Mouse (Mus musculus): ENCODE measurements at regions not wholly inside any gene's neighbourhood (a gene's known extent, or its start where the extent isn't known, plus 50 kb on each side); places are given as distances from the start of the nearest gene placed in this dataset.

DNA sequence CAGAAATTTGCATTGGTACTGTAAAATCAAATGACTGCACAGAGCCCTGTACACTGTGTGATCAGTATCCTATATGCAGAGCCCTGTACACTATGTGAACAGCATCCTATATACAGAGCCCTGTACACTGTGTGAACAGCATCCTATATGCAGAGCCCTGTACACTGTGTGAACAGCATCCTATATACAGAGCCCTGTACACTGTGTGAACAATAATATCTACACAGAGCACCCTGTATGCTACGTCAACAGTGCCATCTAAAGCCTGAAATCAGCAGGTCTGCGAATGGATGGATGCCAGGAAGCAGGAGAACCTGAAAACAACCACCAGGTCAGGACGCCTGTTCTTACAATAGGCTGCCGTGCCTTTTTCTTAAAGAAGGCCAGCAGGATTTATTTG lies 211.7 kb upstream of the Gpc5 start:
- 73% methylated on average over 4 of the region's 4 CpGs for WGBS

DNA sequence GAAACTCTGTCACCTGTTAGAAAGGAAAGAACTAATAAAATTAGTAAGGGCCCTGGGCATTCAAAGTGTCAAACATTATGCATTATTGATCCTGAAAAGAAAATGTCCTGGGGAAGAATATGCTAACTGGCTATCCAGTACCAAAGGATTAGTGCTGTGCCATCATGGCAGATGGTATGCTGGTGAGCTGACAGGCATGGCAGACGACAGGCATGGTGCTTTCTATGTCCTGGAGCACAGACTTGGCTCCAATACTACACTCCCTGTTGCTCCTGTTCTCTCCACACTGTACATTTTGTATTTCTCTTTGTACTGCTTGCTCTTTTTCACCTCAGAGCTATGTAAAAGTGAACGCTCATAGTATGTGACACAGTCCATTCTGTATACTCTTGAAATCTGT lies 187.9 kb upstream of the Gpc5 start:
- Histone ChIP-seq H3K4me1 (ENCODE audit: control insufficient read depth, insufficient read depth, insufficient read length, low read length) (no peaks in the 10 kb centered on the region), H3K4me3 (ENCODE audit: low read depth, low read length) (no peak overlapping the region), H3K27me3 (ENCODE audit: control insufficient read depth, insufficient read depth, low read length) (no peaks in the 10 kb centered on the region), H3K27ac (ENCODE audit: insufficient read depth, low read depth, low read length) (no peak overlapping the region), H3K36me3 (ENCODE audit: control insufficient read depth, insufficient read depth, low read length) (no peaks in the 10 kb centered on the region)
- TF ChIP-seq CTCF (IDR thresholded peaks at IDR 0.05; ENCODE audit: extremely low read depth, insufficient read length, insufficient replicate concordance, low read depth, low read length) (no peak), POLR2A (IDR thresholded peaks at IDR 0.05; ENCODE audit: low read depth, low read length) (no peak)
- 81% methylated on average over 2 of the region's 2 CpGs for WGBS

More for the DNA sequence above, 211.7 kb upstream of the Gpc5 start:
- no peak for TF ChIP-seq POLR2A (IDR thresholded peaks at IDR 0.05; ENCODE audit: low read depth, low read length)
- no peak for TF ChIP-seq CTCF (IDR thresholded peaks at IDR 0.05; ENCODE audit: extremely low read depth, insufficient read length, insufficient replicate concordance, low read depth, low read length)
- Histone ChIP-seq H3K4me1 (ENCODE audit: control insufficient read depth, insufficient read depth, insufficient read length, low read length) (no peaks in the 10 kb centered on the region), H3K4me3 (ENCODE audit: low read depth, low read length) (no peak overlapping the region), H3K36me3 (ENCODE audit: control insufficient read depth, insufficient read depth, low read length) (no peaks in the 10 kb centered on the region), H3K27me3 (ENCODE audit: control insufficient read depth, insufficient read depth, low read length) (no peaks in the 10 kb centered on the region), H3K27ac (ENCODE audit: insufficient read depth, low read depth, low read length) (no peak overlapping the region)

DNA sequence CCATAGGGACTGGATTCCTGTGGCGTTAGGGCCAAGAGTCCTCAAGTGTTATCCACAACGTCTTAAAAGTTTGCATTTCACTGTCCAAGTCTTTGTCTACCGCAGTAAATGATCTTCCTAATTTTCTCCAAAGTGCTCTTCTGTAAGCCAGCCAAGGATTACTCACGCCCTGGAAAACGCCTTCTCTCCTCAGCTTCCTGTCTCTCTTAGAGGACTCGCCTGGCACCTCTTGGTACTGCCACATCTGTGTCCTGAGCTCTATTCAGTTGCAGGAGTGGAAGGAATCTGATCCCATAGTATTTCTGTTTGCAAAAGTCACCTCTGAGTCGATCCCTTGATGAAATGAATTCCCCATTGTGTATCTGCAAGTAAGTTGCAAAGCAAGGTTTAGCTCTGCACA lies 179.7 kb upstream of the Gpc5 start:
- H3K27me3 ChIP-seq (ENCODE audit: control insufficient read depth, insufficient read depth, low read length) = no peaks in the 10 kb centered on the region
- no peak for TF ChIP-seq CTCF (IDR thresholded peaks at IDR 0.05; ENCODE audit: extremely low read depth, insufficient read length, insufficient replicate concordance, low read depth, low read length)
- TF ChIP-seq POLR2A (IDR thresholded peaks at IDR 0.05; ENCODE audit: low read depth, low read length) = no peak
- no peaks in the 10 kb centered on the region for H3K36me3 ChIP-seq (ENCODE audit: control insufficient read depth, insufficient read depth, low read length)
- H3K27ac ChIP-seq (ENCODE audit: insufficient read depth, low read depth, low read length) = no peak overlapping the region
- H3K4me1 ChIP-seq (ENCODE audit: control insufficient read depth, insufficient read depth, insufficient read length, low read length) = no peaks in the 10 kb centered on the region
- WGBS = 67% methylated on average over 7 of the region's 7 CpGs
- H3K4me3 ChIP-seq (ENCODE audit: low read depth, low read length) = no peak overlapping the region

DNA sequence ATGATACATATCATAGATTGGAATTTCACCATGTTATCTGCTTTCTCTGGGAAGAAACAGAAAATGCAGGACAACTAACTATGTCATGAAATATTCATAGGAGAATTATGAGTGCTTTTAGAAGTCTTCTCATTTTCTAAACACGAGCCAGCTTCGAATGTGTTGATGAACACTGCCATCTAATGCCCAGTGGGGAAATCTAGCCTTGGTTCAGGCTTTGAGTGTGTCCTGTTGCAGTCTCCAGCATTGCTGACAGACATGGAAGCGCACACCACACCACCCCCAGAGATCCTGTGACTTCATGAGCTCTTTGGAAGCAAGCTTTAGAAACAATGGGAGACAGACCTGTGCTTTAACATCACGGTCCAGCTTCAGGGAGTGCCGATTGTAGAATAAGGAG lies 178.8 kb upstream of the Gpc5 start:
- TF ChIP-seq POLR2A (IDR thresholded peaks at IDR 0.05; ENCODE audit: low read depth, low read length) (no peak), CTCF (IDR thresholded peaks at IDR 0.05; ENCODE audit: extremely low read depth, insufficient read length, insufficient replicate concordance, low read depth, low read length) (no peak)
- no peak overlapping the region for H3K4me3 ChIP-seq (ENCODE audit: low read depth, low read length)
- H3K4me1 ChIP-seq (ENCODE audit: control insufficient read depth, insufficient read depth, insufficient read length, low read length) = no peaks in the 10 kb centered on the region
- no peaks in the 10 kb centered on the region for H3K27me3 ChIP-seq (ENCODE audit: control insufficient read depth, insufficient read depth, low read length)
- WGBS = 31% methylated on average over 5 of the region's 5 CpGs
- H3K36me3 ChIP-seq (ENCODE audit: control insufficient read depth, insufficient read depth, low read length) = no peaks in the 10 kb centered on the region
- H3K27ac ChIP-seq (ENCODE audit: insufficient read depth, low read depth, low read length) = no peak overlapping the region

DNA sequence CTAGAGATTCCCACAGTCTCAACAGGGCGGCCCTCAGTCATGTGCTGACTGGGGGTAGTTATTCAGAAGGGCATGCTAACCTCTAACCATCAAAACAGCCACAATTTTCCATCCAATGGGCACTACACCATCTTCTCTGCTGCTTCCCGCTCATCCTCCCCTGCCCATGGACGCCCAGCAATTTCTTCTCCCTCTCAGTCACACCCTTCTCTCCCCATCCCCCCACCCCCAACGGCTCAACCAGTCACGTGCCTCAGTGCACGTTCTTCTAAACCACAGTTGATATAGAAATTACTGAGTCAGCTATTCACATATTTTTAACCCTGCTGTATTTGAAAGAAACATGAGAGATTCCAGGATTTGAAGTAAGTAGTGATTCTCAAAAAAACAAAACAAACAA lies 146.3 kb upstream of the Gpc5 start:
- Histone ChIP-seq H3K36me3 (ENCODE audit: control insufficient read depth, insufficient read depth, low read length) (no peaks in the 10 kb centered on the region), H3K27ac (ENCODE audit: insufficient read depth, low read depth, low read length) (no peak overlapping the region), H3K4me3 (ENCODE audit: low read depth, low read length) (no peak overlapping the region), H3K27me3 (ENCODE audit: control insufficient read depth, insufficient read depth, low read length) (no peaks in the 10 kb centered on the region), H3K4me1 (ENCODE audit: control insufficient read depth, insufficient read depth, insufficient read length, low read length) (no peaks in the 10 kb centered on the region)
- TF ChIP-seq CTCF (IDR thresholded peaks at IDR 0.05; ENCODE audit: extremely low read depth, insufficient read length, insufficient replicate concordance, low read depth, low read length) (no peak), POLR2A (IDR thresholded peaks at IDR 0.05; ENCODE audit: low read depth, low read length) (no peak)
- WGBS = 60% methylated on average over 6 of the region's 6 CpGs

DNA sequence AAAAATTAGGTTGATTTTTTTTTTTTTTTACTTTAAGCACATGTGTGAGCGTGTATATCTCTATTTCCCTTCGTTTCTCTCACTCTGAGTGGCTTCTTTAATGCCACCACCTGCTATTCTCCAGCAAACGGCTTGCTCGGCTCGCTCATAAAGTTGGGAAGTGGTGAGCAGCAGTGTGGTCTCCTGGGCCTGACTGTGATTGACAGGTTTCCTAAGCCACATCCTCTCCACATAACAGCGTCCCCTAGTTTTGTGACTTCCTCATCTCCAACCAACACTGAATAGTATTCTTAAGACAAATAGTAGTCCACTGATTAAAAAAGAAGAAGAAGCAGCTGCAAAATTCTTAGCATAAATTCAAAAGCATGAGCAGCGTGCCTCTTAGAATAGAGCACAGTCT lies 145.7 kb upstream of the Gpc5 start:
- TF ChIP-seq POLR2A (IDR thresholded peaks at IDR 0.05; ENCODE audit: low read depth, low read length) (no peak), CTCF (IDR thresholded peaks at IDR 0.05; ENCODE audit: extremely low read depth, insufficient read length, insufficient replicate concordance, low read depth, low read length) (no peak)
- WGBS = 76% methylated on average over 7 of the region's 7 CpGs
- Histone ChIP-seq H3K4me1 (ENCODE audit: control insufficient read depth, insufficient read depth, insufficient read length, low read length) (no peaks in the 10 kb centered on the region), H3K27me3 (ENCODE audit: control insufficient read depth, insufficient read depth, low read length) (no peaks in the 10 kb centered on the region), H3K27ac (ENCODE audit: insufficient read depth, low read depth, low read length) (no peak overlapping the region), H3K36me3 (ENCODE audit: control insufficient read depth, insufficient read depth, low read length) (no peaks in the 10 kb centered on the region), H3K4me3 (ENCODE audit: low read depth, low read length) (no peak overlapping the region)

DNA sequence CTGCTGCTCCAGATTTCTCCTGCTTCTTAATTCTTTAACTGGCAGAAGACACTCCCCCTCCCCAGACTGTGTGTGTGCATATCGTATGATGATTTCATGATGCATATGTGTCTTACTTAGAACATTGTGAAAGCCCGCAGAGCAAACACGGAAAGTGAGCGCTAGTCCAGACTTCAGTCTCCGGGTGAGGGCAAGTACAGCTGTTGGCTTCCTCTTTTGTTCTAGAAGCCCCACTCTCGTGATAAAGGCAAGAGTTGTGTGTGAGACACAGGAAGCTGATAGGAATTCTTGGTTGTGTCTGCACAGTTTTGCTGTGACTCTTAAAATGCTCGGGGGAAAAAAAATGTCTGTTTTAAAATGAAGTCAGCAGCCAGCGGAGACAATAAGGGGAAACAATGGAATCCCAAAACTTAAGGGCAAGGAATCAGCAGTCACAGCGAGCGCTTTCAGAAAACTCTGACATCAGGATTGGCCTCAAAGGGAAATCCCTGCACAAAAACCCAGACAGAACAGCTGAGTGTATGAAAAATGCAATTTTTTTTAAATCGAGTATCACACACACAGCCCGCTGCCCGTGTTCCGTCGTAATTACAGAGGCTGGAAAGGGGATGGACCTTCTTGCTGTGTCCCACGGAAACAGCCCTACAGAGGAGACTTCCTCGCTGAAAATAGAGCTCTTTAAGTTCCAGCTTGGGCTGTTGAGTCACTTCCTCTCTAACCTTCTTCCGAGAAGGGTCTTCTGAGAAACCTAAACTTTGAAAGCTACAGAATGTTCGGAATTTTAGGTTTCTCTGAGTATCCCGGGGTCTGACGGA lies 143.5 kb upstream of the Gpc5 start:
- TF ChIP-seq POLR2A (IDR thresholded peaks at IDR 0.05; ENCODE audit: low read depth, low read length) (no peak), CTCF (IDR thresholded peaks at IDR 0.05; ENCODE audit: extremely low read depth, insufficient read length, insufficient replicate concordance, low read depth, low read length) (no peak)
- H3K36me3 ChIP-seq (ENCODE audit: control insufficient read depth, insufficient read depth, low read length) = no peaks in the 10 kb centered on the region
- 56% methylated on average over 21 of the region's 21 CpGs for WGBS
- H3K27ac ChIP-seq (ENCODE audit: insufficient read depth, low read depth, low read length) = 0 out of 2 replicates have a peak overlapping the region, but pooled peaks have one; percentile 15
- H3K4me3 ChIP-seq (ENCODE audit: low read depth, low read length) = peak overlapping the region; percentile 40
- H3K27me3 ChIP-seq (ENCODE audit: control insufficient read depth, insufficient read depth, low read length) = no peaks in the 10 kb centered on the region
- no peaks in the 10 kb centered on the region for H3K4me1 ChIP-seq (ENCODE audit: control insufficient read depth, insufficient read depth, insufficient read length, low read length)
